Mouse (Mus musculus) neural tube, embryonic 11.5 days (tissue): ENCODE results near the gene Map1lc3b. TPM values are rescaled to one million over a fixed set of nuclear protein-coding genes. Genes with fewer than 3 reads are reported as not detected.
A peak's percentile ranks its signal among the peaks of the same experiment; 100 is the strongest.

Experiments used
- ATAC-seq: fragments of 200-750 bp; cut with Nextera tagmentation; 2 replicates; pipeline ENCODE4 v1.8.0; 2017; ENCODE audit warnings: moderate number of reproducible peaks, mild to moderate bottlenecking, moderate TSS enrichment, moderate library complexity; ENCODE audit not compliant: insufficient read depth, low FRiP score, low TSS enrichment
- DNase-seq: peaks from one replicate; pipeline ENCODE4 v3.0.0-alpha.2; 2015; ENCODE audit warnings: low spot score
- H3K27ac ChIP-seq: fragments of 300-500 bp; sonication (generic); 2 replicates; pipeline ENCODE4 v1.5.1; 2014; ENCODE audit warnings: low read depth, mild to moderate bottlenecking, low read length
- H3K27me3 ChIP-seq: fragments of 300-500 bp; sonication (generic); 2 replicates; pipeline ENCODE4 v1.6.1; 2014; ENCODE audit warnings: mild to moderate bottlenecking, low read length, mixed read lengths; ENCODE audit not compliant: control insufficient read depth, insufficient read depth
- H3K36me3 ChIP-seq: fragments of 300-500 bp; sonication (generic); 2 replicates; pipeline ENCODE4 v1.6.1; 2014; ENCODE audit warnings: mild to moderate bottlenecking, low read length, moderate library complexity, mixed read lengths; ENCODE audit not compliant: control insufficient read depth, insufficient read depth
- H3K4me1 ChIP-seq: fragments of 300-500 bp; sonication (generic); 2 replicates; pipeline ENCODE4 v1.6.1; 2014; ENCODE audit warnings: low read length, mixed read lengths; ENCODE audit not compliant: control insufficient read depth, insufficient read depth
- H3K4me2 ChIP-seq: fragments of 300-500 bp; sonication (generic); 2 replicates; pipeline ENCODE4 v1.6.1; 2014; ENCODE audit warnings: low read depth, mild to moderate bottlenecking, moderate library complexity
- H3K4me3 ChIP-seq: fragments of 300-500 bp; sonication (generic); 2 replicates; pipeline ENCODE4 v1.5.1; 2014; ENCODE audit warnings: low read depth, low read length
- H3K9ac ChIP-seq: fragments of 300-500 bp; sonication (generic); 2 replicates; pipeline ENCODE4 v1.6.1; 2014; ENCODE audit warnings: mild to moderate bottlenecking, low read length
- H3K9me3 ChIP-seq: fragments of 300-500 bp; sonication (generic); 2 replicates; pipeline ENCODE4 v1.6.1; 2016; ENCODE audit warnings: low read length; ENCODE audit not compliant: control insufficient read depth
- WGBS: fragments of 180-500 bp; shearing (Covaris S2); extraction: QIAGEN DNeasy Blood & Tissue Kit; methylation state at CpG from one replicate; pipeline ENCODE4 v1.1.7; 2014; 5-methylcytosine and 5-hydroxymethylcytosine counted together
- polyA plus RNA-seq: library from polyadenylated mRNA; unstranded; fragments of >200 nt; fragmentation: Nextera tagmentation; extraction: Ambion mirVana; gene quantifications from 2 replicates; pipeline ENCODE4 v1.2.1, GENCODE M21; 2014

The Map1lc3b gene
- polyA plus RNA-seq, 1 experiment from 2014 or later: 313 TPM

GRCm38 (mm10) chr8:121631645-121632071 lies 41.5 kb downstream of the Map1lc3b start:
- no peak for ATAC-seq
- H3K36me3 ChIP-seq: no peaks in the 10 kb centered on the region; the same call in 1 of the 2 replicates
- 67% methylated on average over 7 of the region's 7 CpGs for WGBS

GRCm38 (mm10) chr8:121632401-121632800 lies 42.2 kb downstream of the Map1lc3b start:
- WGBS: 87% methylated on average over 5 of the region's 5 CpGs

More at GRCm38 (mm10) chr8:121631645-121632071, 41.5 kb downstream of the Map1lc3b start:
- H3K4me2 ChIP-seq: no peak overlapping the region
- H3K4me3 ChIP-seq: no peak overlapping the region
- H3K9ac ChIP-seq: no peak overlapping the region
- no peaks in the 10 kb centered on the region for H3K4me1 ChIP-seq
- DNase-seq: no peak
- no peaks in the 10 kb centered on the region for H3K27me3 ChIP-seq
- H3K9me3 ChIP-seq: no peaks in the 10 kb centered on the region
- no peak overlapping the region for H3K27ac ChIP-seq

GRCm38 (mm10) chr8:121635534-121635933 lies 45.4 kb downstream of the Map1lc3b start:
- DNase-seq (no peak), ATAC-seq (no peak)
- H3K4me1 ChIP-seq: no peaks in the 10 kb centered on the region
- H3K27me3 ChIP-seq: no peaks in the 10 kb centered on the region
- no peak overlapping the region for H3K9ac ChIP-seq
- WGBS: 75% methylated on average over 6 of the region's 6 CpGs
- no peak overlapping the region for H3K4me3 ChIP-seq
- no peaks in the 10 kb centered on the region for H3K9me3 ChIP-seq
- H3K4me2 ChIP-seq: no peak overlapping the region
- H3K27ac ChIP-seq: no peak overlapping the region
- H3K36me3 ChIP-seq: no peaks in the 10 kb centered on the region

More at GRCm38 (mm10) chr8:121632401-121632800, 42.2 kb downstream of the Map1lc3b start:
- Histone ChIP-seq H3K27ac (no peak overlapping the region), H3K27me3 (no peaks in the 10 kb centered on the region), H3K4me1 (no peaks in the 10 kb centered on the region), H3K9me3 (no peaks in the 10 kb centered on the region), H3K36me3 (no peaks in the 10 kb centered on the region; the same call in 1 of the 2 replicates), H3K9ac (no peak overlapping the region), H3K4me3 (no peak overlapping the region), H3K4me2 (no peak overlapping the region)
- ATAC-seq (no peak), DNase-seq (no peak)

GRCm38 (mm10) chr8:121636180-121636579 lies 46.0 kb downstream of the Map1lc3b start:
- Histone ChIP-seq H3K4me3 (no peak overlapping the region), H3K36me3 (no peaks in the 10 kb centered on the region), H3K4me1 (no peaks in the 10 kb centered on the region), H3K9ac (no peak overlapping the region), H3K9me3 (no peaks in the 10 kb centered on the region), H3K4me2 (no peak overlapping the region), H3K27me3 (no peaks in the 10 kb centered on the region), H3K27ac (no peak overlapping the region)
- DNase-seq: no peak
- ATAC-seq: no peak
- WGBS: 88% methylated on average over 8 of the region's 8 CpGs

GRCm38 (mm10) chr8:121642804-121643203 lies 52.6 kb downstream of the Map1lc3b start:
- peaks cover 15% of the 10 kb centered on the region for H3K4me1 ChIP-seq

GRCm38 (mm10) chr8:121643384-121643783 lies 53.2 kb downstream of the Map1lc3b start:
- Histone ChIP-seq H3K4me1 (peaks cover 18% of the 10 kb centered on the region), H3K9ac (no peak overlapping the region; the same call in 1 of the 2 replicates), H3K27me3 (no peaks in the 10 kb centered on the region), H3K4me3 (no peak overlapping the region), H3K27ac (0 out of 2 replicates have a peak overlapping the region, but pooled peaks have one; percentile 14), H3K4me2 (no peak overlapping the region), H3K9me3 (no peaks in the 10 kb centered on the region), H3K36me3 (no peaks in the 10 kb centered on the region)
- ATAC-seq (no peak), DNase-seq (no peak)
- WGBS: 83% methylated on average over 11 of the region's 11 CpGs

More at GRCm38 (mm10) chr8:121642804-121643203, 52.6 kb downstream of the Map1lc3b start:
- H3K9ac ChIP-seq: peak overlapping the region; percentile 15; the same call in 1 of the 2 replicates
- H3K27ac ChIP-seq: no peak overlapping the region
- H3K36me3 ChIP-seq: no peaks in the 10 kb centered on the region
- H3K27me3 ChIP-seq: no peaks in the 10 kb centered on the region
- H3K4me2 ChIP-seq: no peak overlapping the region
- 81% methylated on average over 3 of the region's 3 CpGs for WGBS
- no peak for ATAC-seq
- H3K9me3 ChIP-seq: no peaks in the 10 kb centered on the region
- no peak overlapping the region for H3K4me3 ChIP-seq
- no peak for DNase-seq

- DNase-seq (no peak), ATAC-seq (no peak)
- Histone ChIP-seq H3K4me1 (peaks cover 44% of the 10 kb centered on the region), H3K27me3 (no peaks in the 10 kb centered on the region), H3K27ac (no peak overlapping the region), H3K9ac (no peak overlapping the region), H3K4me3 (no peak overlapping the region), H3K9me3 (no peaks in the 10 kb centered on the region), H3K4me2 (no peak overlapping the region), H3K36me3 (no peaks in the 10 kb centered on the region)
- WGBS: 88% methylated on average over 12 of the region's 12 CpGs
Measured at GRCm38 (mm10) chr8:121647511-121648215, 57.5 kb downstream of the Map1lc3b start.
